Mouse (Mus musculus) kidney, postnatal 10 days (tissue): ENCODE results near the gene Gapdh.

Experiments
- DNase-seq: peaks from one replicate; pipeline ENCODE4 v3.0.0; 2021; ENCODE audit warnings: mixed read lengths

The Gapdh gene

GRCm38 (mm10) chr6:125148251-125148925 is 17.9 kb downstream of the Gapdh start:
- peak; percentile 62 for DNase-seq

GRCm38 (mm10) chr6:125147329-125147728 is 18.9 kb downstream of the Gapdh start:
- DNase-seq = no peak

- DNase-seq = peak; percentile 57
These were observed 19.5 kb downstream of the Gapdh start for GRCm38 (mm10) chr6:125146797-125147196.

- no peak for DNase-seq
These were observed 20.1 kb downstream of the Gapdh start for GRCm38 (mm10) chr6:125146148-125146547.

- DNase-seq = no peak
These were observed 20.8 kb downstream of the Gapdh start for GRCm38 (mm10) chr6:125145479-125145951.

GRCm38 (mm10) chr6:125145001-125145400 is 21.3 kb downstream of the Gapdh start, which contains the start of gene Iffo1:
TSS of gene Iffo1 (plus strand) at chr6:125145241.
- DNase-seq = peak; percentile 93

GRCm38 (mm10) chr6:125143904-125144303 is 22.4 kb downstream of the Gapdh start:
- DNase-seq = no peak

- no peak for DNase-seq
These were observed 23.1 kb downstream of the Gapdh start for GRCm38 (mm10) chr6:125143128-125143527.

- no peak for DNase-seq
These were observed 23.8 kb downstream of the Gapdh start for GRCm38 (mm10) chr6:125142436-125142835.

- no peak for DNase-seq
These were observed 26.5 kb downstream of the Gapdh start for GRCm38 (mm10) chr6:125139747-125140146.

GRCm38 (mm10) chr6:125137002-125137671 is 29.1 kb downstream of the Gapdh start:
- peak; percentile 65 for DNase-seq

GRCm38 (mm10) chr6:125132470-125132869 is 33.8 kb downstream of the Gapdh start:
- no peak for DNase-seq

- DNase-seq = peak; percentile 93
These were observed 34.7 kb downstream of the Gapdh start, which contains the start of gene Nop2 for GRCm38 (mm10) chr6:125131302-125132156. TSS of gene Nop2 (plus strand) at chr6:125131909.

- peak; percentile 39 for DNase-seq
These were observed 36.4 kb downstream of the Gapdh start for GRCm38 (mm10) chr6:125129710-125130402.

GRCm38 (mm10) chr6:125128724-125129123 is 37.5 kb downstream of the Gapdh start:
- no peak for DNase-seq

- no peak for DNase-seq
These were observed 46.9 kb downstream of the Gapdh start for GRCm38 (mm10) chr6:125119387-125119786.

GRCm38 (mm10) chr6:125112553-125112952 is 53.7 kb downstream of the Gapdh start:
- no peak for DNase-seq
